Mouse (Mus musculus): Measurements from ENCODE around the gene Sdc4. TPM values are rescaled to one million over a fixed set of nuclear protein-coding genes. Genes with fewer than 3 reads are reported as not detected.

The Sdc4 gene
- polyA plus RNA-seq, 1 experiment: 6.1 TPM

DNA sequence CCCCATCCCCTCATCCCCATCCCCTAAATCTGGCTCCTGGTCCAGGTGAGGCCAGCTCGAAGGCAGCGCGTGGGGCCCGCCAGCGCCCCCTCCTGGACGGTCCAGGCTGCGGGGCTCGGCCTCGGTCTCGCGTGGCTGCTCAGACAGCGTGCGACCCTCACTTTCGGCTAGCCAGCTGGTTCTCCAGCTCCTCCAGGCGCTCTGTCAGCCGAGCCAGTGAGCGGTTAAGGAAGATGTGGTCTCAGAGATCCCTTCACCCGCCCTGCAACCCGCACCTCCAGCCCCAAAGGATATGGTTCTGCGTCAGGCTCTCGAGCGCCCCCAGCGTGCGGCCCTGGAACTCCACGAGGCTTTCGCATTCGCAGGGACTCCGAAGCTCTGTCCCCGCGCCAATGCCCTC is 54.2 kb downstream of the Sdc4 start:
- H3K4me1 ChIP-seq: peaks cover 29% of the 10 kb centered on the region
- H3K36me3 ChIP-seq (replicated peaks; ENCODE audit: low read length): no peaks in the 10 kb centered on the region
- TF ChIP-seq FLI1 (IDR thresholded peaks at IDR 0.05; ENCODE audit: low read length) (no peak), GATA1 (IDR thresholded peaks at IDR 0.05; ENCODE audit: borderline replicate concordance, low read length) (no peak)
- peaks cover 25% of the 10 kb centered on the region for H3K9me3 ChIP-seq
- H3K4me3 ChIP-seq (replicated peaks): peak overlapping the region; percentile 91
- peaks cover 84% of the 10 kb centered on the region for H3K27me3 ChIP-seq (replicated peaks)

DNA sequence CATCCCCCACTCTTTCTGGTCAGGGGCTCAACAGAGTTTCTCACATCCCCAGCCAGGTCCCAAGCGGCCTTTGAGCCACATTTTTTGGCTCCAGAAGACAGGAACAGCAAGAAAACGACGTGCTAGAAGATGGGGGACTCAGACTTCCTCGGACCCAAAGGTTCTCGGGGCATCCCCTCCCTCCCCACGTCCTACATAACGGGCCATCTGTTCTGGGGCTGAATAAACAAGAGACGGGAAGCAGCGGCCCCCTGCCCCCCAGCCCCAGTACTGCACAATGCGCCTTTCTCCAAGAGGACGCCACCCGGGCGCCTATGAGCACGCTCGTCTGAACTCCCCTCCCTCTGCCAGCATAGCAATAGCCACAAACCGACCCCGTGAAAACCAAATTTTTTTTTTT is 54.7 kb downstream of the Sdc4 start, which contains the start of gene Slpi:
Slpi (minus strand) TSS at position 76 of the 400 bp plus-strand sequence.
- peaks cover 22% of the 10 kb centered on the region for H3K9me3 ChIP-seq
- peaks cover 81% of the 10 kb centered on the region for H3K27me3 ChIP-seq (replicated peaks)
- peaks cover 29% of the 10 kb centered on the region for H3K4me1 ChIP-seq
- peak within 1 kb of the TSS; percentile 91 for H3K4me3 ChIP-seq (replicated peaks)
- no peaks in the 10 kb centered on the region for H3K36me3 ChIP-seq (replicated peaks; ENCODE audit: low read length)
- no peak for TF ChIP-seq FLI1 (IDR thresholded peaks at IDR 0.05; ENCODE audit: low read length)

DNA sequence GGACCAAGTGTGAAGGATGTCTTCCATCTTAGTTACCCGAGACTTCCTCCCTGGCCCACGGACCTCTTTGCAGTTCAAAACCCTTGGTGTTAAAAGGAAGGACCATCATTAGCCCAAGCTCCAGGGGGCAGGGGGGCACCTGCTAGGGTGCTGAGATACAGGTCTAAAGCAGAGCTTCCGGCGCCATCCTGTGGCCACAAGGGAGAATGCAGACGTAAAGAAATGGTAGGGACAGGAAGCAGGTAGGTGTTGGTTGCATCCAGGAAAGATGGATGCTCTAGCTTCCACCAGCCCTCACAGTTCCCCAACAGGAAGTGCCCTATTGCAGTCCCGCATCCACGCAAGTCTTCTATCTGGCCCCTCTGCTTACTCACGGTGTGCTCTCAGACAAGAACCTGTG is 56.7 kb downstream of the Sdc4 start:
- Histone ChIP-seq H3K4me1 (peaks cover 29% of the 10 kb centered on the region), H3K9me3 (peaks cover 14% of the 10 kb centered on the region), H3K4me3 (replicated peaks) (no peak overlapping the region), H3K27me3 (replicated peaks) (peaks cover 80% of the 10 kb centered on the region), H3K36me3 (replicated peaks; ENCODE audit: low read length) (no peaks in the 10 kb centered on the region)
- no peak for TF ChIP-seq FLI1 (IDR thresholded peaks at IDR 0.05; ENCODE audit: low read length)
- no peak for TF ChIP-seq GATA1 (IDR thresholded peaks at IDR 0.05; ENCODE audit: borderline replicate concordance, low read length)

DNA sequence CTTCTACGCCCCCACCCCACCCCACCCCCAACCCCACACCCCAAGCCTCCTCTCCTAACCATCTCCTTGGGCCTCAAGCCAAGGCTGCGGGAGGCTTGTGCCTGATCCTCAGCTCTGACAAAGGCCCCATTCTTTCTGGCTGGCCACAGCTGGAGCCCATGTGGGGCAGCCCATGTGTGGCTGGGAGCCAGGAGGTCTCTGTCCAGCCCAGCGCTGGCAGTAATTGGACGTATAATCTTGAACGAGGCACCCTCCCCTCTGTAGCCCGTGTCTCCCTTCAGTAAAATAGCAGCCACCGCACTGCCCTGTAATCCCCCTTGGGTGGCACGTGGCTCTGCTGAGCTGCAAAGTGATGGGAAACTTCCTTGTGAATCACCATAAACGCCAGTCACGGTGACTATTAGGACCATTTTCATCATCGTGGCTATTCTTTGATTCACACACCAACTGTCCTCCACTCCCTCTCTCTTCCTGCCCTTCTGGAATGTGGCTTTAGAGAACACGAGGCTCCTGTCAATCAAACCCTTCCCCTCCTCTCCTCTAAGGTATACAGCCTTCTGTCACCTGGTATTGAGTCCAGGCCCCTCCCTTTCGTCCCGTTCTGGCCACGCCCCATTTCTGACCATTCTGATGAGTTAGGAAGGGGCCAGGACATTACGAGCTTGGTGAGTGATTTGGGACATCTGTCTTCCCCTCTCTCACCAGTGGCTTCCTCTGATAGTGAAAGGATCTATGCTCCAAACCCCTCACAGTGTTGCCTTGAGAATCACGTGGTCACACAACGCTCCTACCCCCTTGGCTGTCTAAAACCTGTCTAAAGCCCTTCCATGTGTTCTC is 57.5 kb downstream of the Sdc4 start:
- H3K27me3 ChIP-seq (replicated peaks): peaks cover 74% of the 10 kb centered on the region
- TF ChIP-seq GATA1 (IDR thresholded peaks at IDR 0.05; ENCODE audit: borderline replicate concordance, low read length) (no peak), FLI1 (IDR thresholded peaks at IDR 0.05; ENCODE audit: low read length) (no peak)
- no peaks in the 10 kb centered on the region for H3K36me3 ChIP-seq (replicated peaks; ENCODE audit: low read length)
- peaks cover 29% of the 10 kb centered on the region for H3K4me1 ChIP-seq
- H3K4me3 ChIP-seq (replicated peaks): peak overlapping the region; percentile 18
- peaks cover 13% of the 10 kb centered on the region for H3K9me3 ChIP-seq

DNA sequence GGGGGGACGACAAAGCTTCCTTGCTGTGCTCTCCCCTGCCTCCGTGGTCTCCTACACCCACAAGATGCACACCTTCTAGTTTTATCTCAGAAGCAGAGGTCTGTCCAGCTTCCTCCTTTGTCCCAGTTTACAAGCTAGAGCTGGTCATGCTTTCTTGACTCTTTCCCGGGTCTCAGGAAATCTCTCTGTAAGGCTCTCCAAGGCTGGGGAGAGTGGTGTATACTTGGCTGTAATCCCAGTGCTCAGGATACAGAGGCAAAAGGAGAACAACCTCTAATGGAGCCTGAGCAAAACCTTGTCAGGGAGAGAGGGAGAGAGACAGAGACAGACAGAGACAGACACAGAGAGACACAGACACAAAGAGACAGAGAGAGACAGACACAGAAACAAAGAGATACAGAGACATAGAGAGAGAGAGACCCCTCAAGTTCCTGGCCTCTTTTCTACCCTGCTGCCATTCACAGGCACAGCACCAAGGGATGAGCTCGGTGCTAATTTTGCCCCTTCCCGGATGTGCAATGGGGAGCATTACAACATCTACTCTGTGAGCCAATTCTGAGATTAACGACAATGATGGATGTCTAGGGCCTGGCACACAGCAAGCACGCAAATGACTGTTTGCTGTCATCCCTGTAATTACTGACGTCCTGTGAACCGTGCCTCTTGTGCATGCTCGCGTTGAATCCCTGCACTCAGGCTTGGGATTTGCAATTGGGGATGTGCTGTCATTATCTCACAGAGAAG is 59.9 kb downstream of the Sdc4 start:
- no peaks in the 10 kb centered on the region for H3K36me3 ChIP-seq (replicated peaks; ENCODE audit: low read length)
- TF ChIP-seq GATA1 (IDR thresholded peaks at IDR 0.05; ENCODE audit: borderline replicate concordance, low read length): no peak
- H3K4me1 ChIP-seq: peaks cover 18% of the 10 kb centered on the region
- no peak overlapping the region for H3K4me3 ChIP-seq (replicated peaks)
- H3K27me3 ChIP-seq (replicated peaks): peaks cover 63% of the 10 kb centered on the region
- H3K9me3 ChIP-seq: peaks cover 3% of the 10 kb centered on the region

DNA sequence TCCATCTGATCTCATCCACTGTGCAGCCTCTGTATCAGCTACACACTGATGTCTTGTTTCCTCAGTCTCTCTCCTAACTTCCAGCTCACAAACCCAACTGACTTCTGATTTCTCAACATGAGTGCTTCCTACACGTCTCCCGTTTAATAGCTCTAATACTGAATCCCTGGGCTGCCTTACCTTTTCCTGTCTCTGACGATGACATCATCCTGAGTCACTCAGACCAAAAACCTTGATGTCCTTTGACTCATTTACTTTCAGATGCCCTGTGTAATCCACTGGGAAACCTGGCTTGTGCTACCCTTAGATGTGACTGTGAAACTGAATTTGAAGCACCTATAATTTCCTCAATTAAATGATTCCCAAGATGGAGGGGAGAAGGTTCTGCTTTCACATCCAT is 60.7 kb downstream of the Sdc4 start:
- H3K9me3 ChIP-seq: peaks cover 3% of the 10 kb centered on the region
- H3K27me3 ChIP-seq (replicated peaks): peaks cover 59% of the 10 kb centered on the region
- no peaks in the 10 kb centered on the region for H3K36me3 ChIP-seq (replicated peaks; ENCODE audit: low read length)
- H3K4me3 ChIP-seq (replicated peaks): no peak overlapping the region
- peaks cover 16% of the 10 kb centered on the region for H3K4me1 ChIP-seq
- TF ChIP-seq GATA1 (IDR thresholded peaks at IDR 0.05; ENCODE audit: borderline replicate concordance, low read length): no peak
- no peak for TF ChIP-seq FLI1 (IDR thresholded peaks at IDR 0.05; ENCODE audit: low read length)

DNA sequence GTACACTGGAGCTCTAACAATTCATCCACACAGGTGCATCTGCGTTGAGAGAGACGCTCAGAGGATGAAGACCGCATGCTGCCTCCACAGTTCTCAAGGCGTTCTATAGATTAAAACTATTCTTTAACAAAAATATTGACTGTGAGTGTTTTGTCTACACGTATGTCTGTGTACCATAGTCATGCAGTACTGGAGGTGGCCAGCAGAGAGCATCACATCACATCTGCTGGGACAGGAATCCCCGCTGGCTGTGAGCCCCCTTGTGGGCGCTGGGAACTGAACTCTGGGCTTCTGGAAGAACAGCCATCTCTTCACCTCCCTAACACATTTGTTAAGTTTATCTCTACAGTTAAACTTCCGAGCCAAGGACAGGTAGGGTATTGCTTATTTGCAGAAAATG is 62.0 kb downstream of the Sdc4 start:
- peaks cover 3% of the 10 kb centered on the region for H3K9me3 ChIP-seq
- no peaks in the 10 kb centered on the region for H3K36me3 ChIP-seq (replicated peaks; ENCODE audit: low read length)
- TF ChIP-seq FLI1 (IDR thresholded peaks at IDR 0.05; ENCODE audit: low read length) (no peak), GATA1 (IDR thresholded peaks at IDR 0.05; ENCODE audit: borderline replicate concordance, low read length) (no peak)
- no peak overlapping the region for H3K4me3 ChIP-seq (replicated peaks)
- H3K4me1 ChIP-seq: peaks cover 11% of the 10 kb centered on the region
- H3K27me3 ChIP-seq (replicated peaks): peaks cover 55% of the 10 kb centered on the region

DNA sequence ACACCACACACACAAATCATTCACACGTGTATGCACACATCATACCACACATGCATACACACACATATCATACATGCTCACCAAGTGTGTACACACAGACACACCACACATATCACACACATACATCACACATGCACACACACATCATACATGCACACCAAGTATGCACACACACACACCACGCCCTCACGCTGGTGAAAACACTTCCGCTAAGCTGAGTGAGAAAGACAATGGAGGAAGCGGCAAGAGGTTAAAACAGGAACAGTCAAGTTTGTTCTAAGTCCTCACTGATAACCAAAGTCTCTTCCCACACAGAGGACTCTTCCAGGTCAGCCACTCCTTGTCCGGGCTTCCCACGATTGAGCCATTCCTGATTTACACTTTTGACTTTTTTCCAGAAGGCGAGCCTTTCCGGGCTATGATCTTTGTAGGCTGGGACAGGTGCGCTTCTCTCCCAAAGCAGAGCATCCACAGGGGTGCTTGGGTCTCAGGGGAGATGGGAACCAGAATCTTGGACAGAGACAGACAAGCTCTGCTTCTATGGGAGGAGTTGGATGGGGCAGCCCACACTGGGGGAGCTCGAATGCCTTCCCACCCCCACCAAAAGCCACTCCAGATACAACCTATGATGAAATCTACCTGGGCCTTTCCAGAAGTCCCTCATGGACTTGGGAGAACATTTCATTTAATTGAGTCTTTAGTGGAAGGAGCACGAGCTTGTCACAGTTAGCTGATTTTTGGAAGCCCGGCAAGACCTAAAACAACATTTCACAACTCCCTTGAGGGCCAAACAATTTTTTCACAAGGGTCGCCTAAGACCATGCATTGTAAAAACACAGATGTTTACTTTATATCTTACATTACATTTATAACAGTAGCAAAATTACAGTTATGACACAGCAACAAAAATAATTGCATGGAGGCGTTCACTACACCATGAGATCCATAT is 65.9 kb downstream of the Sdc4 start:
- H3K4me3 ChIP-seq (replicated peaks): peak overlapping the region; percentile 64
- peaks cover 3% of the 10 kb centered on the region for H3K9me3 ChIP-seq
- H3K36me3 ChIP-seq (replicated peaks; ENCODE audit: low read length): no peaks in the 10 kb centered on the region
- peaks cover 47% of the 10 kb centered on the region for H3K27me3 ChIP-seq (replicated peaks)
- H3K4me1 ChIP-seq: peaks cover 8% of the 10 kb centered on the region
- TF ChIP-seq FLI1 (IDR thresholded peaks at IDR 0.05; ENCODE audit: low read length): no peak
- TF ChIP-seq GATA1 (IDR thresholded peaks at IDR 0.05; ENCODE audit: borderline replicate concordance, low read length): no peak

Other genes starting within 250 kb of the Sdc4 start
- not detected in 2 replicates for gene Wfdc15a, start 243.8 kb downstream of the Sdc4 start, polyA plus RNA-seq (2012; ENCODE audit: insufficient read depth, low replicate concordance)
- not detected in 2 replicates for gene Wfdc15b, start 222.2 kb downstream of the Sdc4 start, polyA plus RNA-seq (2012; ENCODE audit: insufficient read depth, low replicate concordance)
- not detected in 2 replicates for gene Svs2, start 205.4 kb downstream of the Sdc4 start, polyA plus RNA-seq (2012; ENCODE audit: insufficient read depth, low replicate concordance)
- gene Svs3b, start 187.2 kb downstream of the Sdc4 start, polyA plus RNA-seq (2012; ENCODE audit: insufficient read depth, low replicate concordance): not detected in 2 replicates
- not detected in 2 replicates for gene Svs4, start 165.4 kb downstream of the Sdc4 start, polyA plus RNA-seq (2012; ENCODE audit: insufficient read depth, low replicate concordance)
- gene Svs3a, start 154.6 kb downstream of the Sdc4 start, polyA plus RNA-seq (2012; ENCODE audit: insufficient read depth, low replicate concordance): not detected in 2 replicates
- gene Svs6, start 127.1 kb downstream of the Sdc4 start, polyA plus RNA-seq (2012; ENCODE audit: insufficient read depth, low replicate concordance): not detected in 2 replicates
- gene Svs5, start 111.1 kb downstream of the Sdc4 start, polyA plus RNA-seq (2012; ENCODE audit: insufficient read depth, low replicate concordance): not detected in 2 replicates
- gene Slpi, start 54.8 kb downstream of the Sdc4 start, polyA plus RNA-seq (2012; ENCODE audit: insufficient read depth, low replicate concordance): 10.8 and 19.1 TPM in 2 replicates
- 0.18 TPM in 1 of 2 replicates, not detected in the other for gene Rbpjl, start 40.7 kb downstream of the Sdc4 start, polyA plus RNA-seq (2012; ENCODE audit: insufficient read depth, low replicate concordance)
- not detected in 2 replicates for gene Matn4, start 38.7 kb downstream of the Sdc4 start, polyA plus RNA-seq (2012; ENCODE audit: insufficient read depth, low replicate concordance)
- 63.1 and 105 TPM in 2 replicates for gene Sys1, start 13.1 kb upstream of the Sdc4 start, polyA plus RNA-seq (2012; ENCODE audit: insufficient read depth, low replicate concordance)
- 2.4 TPM in 1 of 2 replicates, not detected in the other for gene Gm20458, start 17.1 kb upstream of the Sdc4 start, polyA plus RNA-seq (2012; ENCODE audit: insufficient read depth, low replicate concordance)
- not detected in 2 replicates for gene Trp53tg5, start 29.8 kb upstream of the Sdc4 start, polyA plus RNA-seq (2012; ENCODE audit: insufficient read depth, low replicate concordance)
- gene Dbndd2, start 42.2 kb upstream of the Sdc4 start, polyA plus RNA-seq (2012; ENCODE audit: insufficient read depth, low replicate concordance): 1.7 and 4.2 TPM in 2 replicates
- 103 and 177 TPM in 2 replicates for gene Pigt, start 53.6 kb upstream of the Sdc4 start, polyA plus RNA-seq (2012; ENCODE audit: insufficient read depth, low replicate concordance)
- gene Wfdc2, start 118.5 kb upstream of the Sdc4 start, polyA plus RNA-seq (2012; ENCODE audit: insufficient read depth, low replicate concordance): 0.48 TPM in 1 of 2 replicates, not detected in the other
- gene Spint3, start 129.6 kb upstream of the Sdc4 start, polyA plus RNA-seq (2012; ENCODE audit: insufficient read depth, low replicate concordance): not detected in 2 replicates
- not detected in 2 replicates for gene Wfdc6a, start 141.6 kb upstream of the Sdc4 start, polyA plus RNA-seq (2012; ENCODE audit: insufficient read depth, low replicate concordance)
- gene Eppin, start 149.7 kb upstream of the Sdc4 start, polyA plus RNA-seq (2012; ENCODE audit: insufficient read depth, low replicate concordance): not detected in 2 replicates
- gene Wfdc6b, start 169.6 kb upstream of the Sdc4 start, polyA plus RNA-seq (2012; ENCODE audit: insufficient read depth, low replicate concordance): not detected in 2 replicates
- gene Wfdc8, start 169.7 kb upstream of the Sdc4 start, polyA plus RNA-seq (2012; ENCODE audit: insufficient read depth, low replicate concordance): 0.68 TPM in 1 of 2 replicates, not detected in the other
- not detected in 2 replicates for gene Wfdc16, start 194.9 kb upstream of the Sdc4 start, polyA plus RNA-seq (2012; ENCODE audit: insufficient read depth, low replicate concordance)
- gene Wfdc10, start 212.2 kb upstream of the Sdc4 start, polyA plus RNA-seq (2012; ENCODE audit: insufficient read depth, low replicate concordance): not detected in 2 replicates
- not detected in 2 replicates for gene Wfdc9, start 212.7 kb upstream of the Sdc4 start, polyA plus RNA-seq (2012; ENCODE audit: insufficient read depth, low replicate concordance)
- not detected in 2 replicates for gene Wfdc11, start 230.2 kb upstream of the Sdc4 start, polyA plus RNA-seq (2012; ENCODE audit: insufficient read depth, low replicate concordance)
- not detected in 2 replicates for gene Wfdc13, start 241.2 kb upstream of the Sdc4 start, polyA plus RNA-seq (2012; ENCODE audit: insufficient read depth, low replicate concordance)

Measured in megakaryocyte, embryonic 14.5 days (primary cell).